ENCODE assay signal across 27 mouse cellular contexts in genomic region chr13:20406470-20407213, GRCm38 (mm10).
DNase-seq lines count a peak whose midpoint lies in the region; ATAC-seq and TF ChIP-seq lines count a peak whose summit lies in the region.
"Had no signal": no experiment of that assay in that cellular context is flagged by ENCODE, and none has a peak within 500 bp of the region (broad histone marks: within the 10 kb centered on the region; RNA-seq: fewer than 3 reads in every experiment).

No protein-coding gene starts in this region.

- H3K9ac ChIP-seq in forebrain, embryonic 14.5 days (ENCODE audit: low read length), result no peak overlapping the region
- no peak overlapping the region for H3K9ac ChIP-seq in forebrain, embryonic 16.5 days (replicated peaks; ENCODE audit: low read depth, low read length)
- no peak overlapping the region for H3K9ac ChIP-seq in midbrain, embryonic 14.5 days (replicated peaks; ENCODE audit: low read length)
- no peak overlapping the region for H3K9ac ChIP-seq in midbrain, embryonic 16.5 days (ENCODE audit: low read depth, low read length)
- H3K9ac ChIP-seq in hindbrain, embryonic 16.5 days (ENCODE audit: low read depth, low read length), result no peak overlapping the region
- no peak overlapping the region for H3K9ac ChIP-seq in stomach, postnatal 0 days (ENCODE audit: low read length)
- H3K9ac ChIP-seq: embryonic facial prominence, embryonic 13.5 days; forebrain, embryonic 13.5 days; heart, embryonic 12.5 days; liver, postnatal 0 days had no signal

- TF ChIP-seq EP300 in stomach, postnatal 0 days (optimal IDR thresholded peaks at IDR 0.05), result no peak

- H3K4me1 ChIP-seq in forebrain, embryonic 14.5 days (ENCODE audit: control insufficient read depth, insufficient read depth, low read length), result peaks cover 3% of the 10 kb centered on the region; the same call in 1 of the 2 replicates
- peaks cover 14% of the 10 kb centered on the region for H3K4me1 ChIP-seq in forebrain, embryonic 16.5 days (replicated peaks; ENCODE audit: control insufficient read depth, insufficient read depth, low read length)
- H3K4me1 ChIP-seq in midbrain, embryonic 14.5 days (ENCODE audit: control insufficient read depth, insufficient read depth, low read length), result peaks cover 24% of the 10 kb centered on the region
- peaks cover 3% of the 10 kb centered on the region; the same call in 1 of the 2 replicates for H3K4me1 ChIP-seq in midbrain, embryonic 16.5 days (ENCODE audit: control insufficient read depth, insufficient read depth, low read length)
- 0 out of 2 replicates have a peak, but pooled peaks cover 3% of the 10 kb centered on the region for H3K4me1 ChIP-seq in hindbrain, embryonic 16.5 days (ENCODE audit: control insufficient read depth, insufficient read depth, low read depth, low read length)
- no peaks in the 10 kb centered on the region for H3K4me1 ChIP-seq in stomach, postnatal 0 days (replicated peaks; ENCODE audit: control insufficient read depth, insufficient read depth)
- H3K4me1 ChIP-seq: embryonic facial prominence, embryonic 13.5 days; heart, embryonic 12.5 days; limb, embryonic 10.5 days; midbrain, embryonic 10.5 days had no signal

- TF ChIP-seq CTCF in stomach, postnatal 0 days (IDR thresholded peaks at IDR 0.05; ENCODE audit: low read depth), result no peak

- DNase-seq in forebrain, embryonic 14.5 days (ENCODE audit: low spot score), result peak; percentile 1
- DNase-seq in midbrain, embryonic 14.5 days, result peak; percentile 41
- DNase-seq in stomach, postnatal 0 days (ENCODE audit: low spot score), result no peak
- DNase-seq in left cerebral cortex, adult 11 months (ENCODE audit: low spot score), result no peak
- no peak for DNase-seq in urinary bladder, postnatal 4 days (ENCODE audit: low spot score in 2 of 2)
- DNase-seq: adrenal gland, postnatal 36 days; cerebellum, adult 11 months; cerebellum, postnatal 10 days; gastrocnemius, postnatal 14 days; heart, adult 18-20 months; heart, postnatal 10 days; kidney, adult 2 months; liver; liver, postnatal 0 days had no signal

- no peaks in the 10 kb centered on the region for H3K27me3 ChIP-seq in forebrain, embryonic 14.5 days (replicated peaks; ENCODE audit: control insufficient read depth, insufficient read depth, low read length)
- no peaks in the 10 kb centered on the region for H3K27me3 ChIP-seq in forebrain, embryonic 16.5 days (replicated peaks; ENCODE audit: control insufficient read depth, insufficient read depth, low read length)
- H3K27me3 ChIP-seq in midbrain, embryonic 14.5 days (ENCODE audit: control insufficient read depth, insufficient read depth, low read length), result no peaks in the 10 kb centered on the region
- H3K27me3 ChIP-seq in midbrain, embryonic 16.5 days (ENCODE audit: control insufficient read depth, insufficient read depth, low read depth, low read length), result no peaks in the 10 kb centered on the region
- H3K27me3 ChIP-seq in hindbrain, embryonic 16.5 days (replicated peaks; ENCODE audit: control insufficient read depth, insufficient read depth, low read length), result no peaks in the 10 kb centered on the region
- no peaks in the 10 kb centered on the region for H3K27me3 ChIP-seq in stomach, postnatal 0 days (ENCODE audit: control insufficient read depth, insufficient read depth, low read length)
- H3K27me3 ChIP-seq: embryonic facial prominence, embryonic 13.5 days; forebrain, embryonic 13.5 days; heart, embryonic 12.5 days had no signal

- H3K27ac ChIP-seq in forebrain, embryonic 14.5 days (ENCODE audit: low read depth, low read length), result no peak overlapping the region
- no peak overlapping the region for H3K27ac ChIP-seq in forebrain, embryonic 16.5 days (ENCODE audit: low read length)
- no peak overlapping the region for H3K27ac ChIP-seq in midbrain, embryonic 14.5 days (replicated peaks; ENCODE audit: low read depth, low read length)
- no peak overlapping the region for H3K27ac ChIP-seq in midbrain, embryonic 16.5 days (ENCODE audit: low read length)
- H3K27ac ChIP-seq in hindbrain, embryonic 16.5 days (ENCODE audit: low read depth, low read length), result no peak overlapping the region
- H3K27ac ChIP-seq in stomach, postnatal 0 days (replicated peaks), result no peak overlapping the region
- H3K27ac ChIP-seq: embryonic facial prominence, embryonic 13.5 days; forebrain, embryonic 13.5 days; kidney, postnatal 0 days; limb, embryonic 10.5 days; macrophage; midbrain, embryonic 10.5 days had no signal

- no peak for ATAC-seq in forebrain, embryonic 14.5 days
- ATAC-seq in forebrain, embryonic 16.5 days, result no peak
- peak; percentile 46 for ATAC-seq in midbrain, embryonic 14.5 days (ENCODE audit: low FRiP score, low TSS enrichment)
- no peak for ATAC-seq in midbrain, embryonic 16.5 days
- peak; percentile 67 for ATAC-seq in hindbrain, embryonic 16.5 days
- ATAC-seq in stomach, postnatal 0 days (ENCODE audit: low FRiP score, low TSS enrichment), result peak; percentile 73
- ATAC-seq: CD4-positive, CD25-positive, alpha-beta regulatory T cell, adult 4 months; forebrain, embryonic 13.5 days; lung, postnatal 0 days; Patski had no signal

- 60% methylated on average over 11 of the region's 11 CpGs for WGBS in forebrain, embryonic 14.5 days
- 67% methylated on average over 11 of the region's 11 CpGs for WGBS in forebrain, embryonic 16.5 days
- WGBS in midbrain, embryonic 14.5 days, result 63% methylated on average over 11 of the region's 11 CpGs
- WGBS in midbrain, embryonic 16.5 days, result 65% methylated on average over 11 of the region's 11 CpGs
- WGBS in hindbrain, embryonic 16.5 days, result 66% methylated on average over 11 of the region's 11 CpGs
- WGBS in stomach, postnatal 0 days, result 81% methylated on average over 11 of the region's 11 CpGs

- no peaks in the 10 kb centered on the region for H3K36me3 ChIP-seq in forebrain, embryonic 14.5 days (ENCODE audit: control insufficient read depth, insufficient read depth, low read length)
- H3K36me3 ChIP-seq in forebrain, embryonic 16.5 days (ENCODE audit: control insufficient read depth, insufficient read depth), result no peaks in the 10 kb centered on the region
- H3K36me3 ChIP-seq in midbrain, embryonic 14.5 days (ENCODE audit: control insufficient read depth, insufficient read depth, low read length), result no peaks in the 10 kb centered on the region
- no peaks in the 10 kb centered on the region for H3K36me3 ChIP-seq in midbrain, embryonic 16.5 days (ENCODE audit: control insufficient read depth, insufficient read depth, low read length)
- H3K36me3 ChIP-seq in hindbrain, embryonic 16.5 days (ENCODE audit: control insufficient read depth, insufficient read depth, low read length), result no peaks in the 10 kb centered on the region
- H3K36me3 ChIP-seq in stomach, postnatal 0 days (ENCODE audit: control insufficient read depth, insufficient read depth, low read length), result no peaks in the 10 kb centered on the region
- H3K36me3 ChIP-seq: embryonic facial prominence, embryonic 13.5 days; heart, embryonic 12.5 days; limb, embryonic 10.5 days; midbrain, embryonic 10.5 days had no signal

- H3K4me2 ChIP-seq in forebrain, embryonic 14.5 days (ENCODE audit: low read length), result no peak overlapping the region
- H3K4me2 ChIP-seq in forebrain, embryonic 16.5 days (ENCODE audit: low read length), result no peak overlapping the region
- no peak overlapping the region for H3K4me2 ChIP-seq in midbrain, embryonic 14.5 days (ENCODE audit: low read length)
- H3K4me2 ChIP-seq in midbrain, embryonic 16.5 days (ENCODE audit: low read length), result no peak overlapping the region
- H3K4me2 ChIP-seq in hindbrain, embryonic 16.5 days (ENCODE audit: low read length), result no peak overlapping the region
- H3K4me2 ChIP-seq in stomach, postnatal 0 days (replicated peaks; ENCODE audit: low read depth), result no peak overlapping the region
- H3K4me2 ChIP-seq: embryonic facial prominence, embryonic 13.5 days; forebrain, embryonic 13.5 days; heart, embryonic 12.5 days had no signal

- H3K9me3 ChIP-seq in forebrain, embryonic 14.5 days (replicated peaks; ENCODE audit: control insufficient read depth, low read length), result no peaks in the 10 kb centered on the region
- no peaks in the 10 kb centered on the region for H3K9me3 ChIP-seq in forebrain, embryonic 16.5 days (ENCODE audit: control insufficient read depth, low read length)
- no peaks in the 10 kb centered on the region for H3K9me3 ChIP-seq in midbrain, embryonic 14.5 days (ENCODE audit: control insufficient read depth, low read length)
- H3K9me3 ChIP-seq in midbrain, embryonic 16.5 days (replicated peaks; ENCODE audit: control insufficient read depth, low read length, poor library complexity, severe bottlenecking), result no peaks in the 10 kb centered on the region
- no peaks in the 10 kb centered on the region for H3K9me3 ChIP-seq in hindbrain, embryonic 16.5 days (ENCODE audit: control insufficient read depth, low read length)
- no peaks in the 10 kb centered on the region for H3K9me3 ChIP-seq in stomach, postnatal 0 days (ENCODE audit: control insufficient read depth, low read length)
- H3K9me3 ChIP-seq: embryonic facial prominence, embryonic 13.5 days; forebrain, embryonic 13.5 days; heart, embryonic 12.5 days; limb, embryonic 10.5 days; midbrain, embryonic 10.5 days had no signal

- no peak overlapping the region for H3K4me3 ChIP-seq in forebrain, embryonic 14.5 days (ENCODE audit: low read depth, low read length)
- no peak overlapping the region for H3K4me3 ChIP-seq in forebrain, embryonic 16.5 days (replicated peaks; ENCODE audit: low read length)
- H3K4me3 ChIP-seq in midbrain, embryonic 14.5 days (replicated peaks; ENCODE audit: low read depth, low read length), result no peak overlapping the region
- no peak overlapping the region for H3K4me3 ChIP-seq in midbrain, embryonic 16.5 days (ENCODE audit: low read depth, low read length)
- no peak overlapping the region for H3K4me3 ChIP-seq in hindbrain, embryonic 16.5 days (ENCODE audit: low read length)
- no peak overlapping the region for H3K4me3 ChIP-seq in stomach, postnatal 0 days (ENCODE audit: low read depth, low read length)
- H3K4me3 ChIP-seq: embryonic facial prominence, embryonic 13.5 days; forebrain, embryonic 13.5 days; heart, embryonic 12.5 days; limb, embryonic 10.5 days; midbrain, embryonic 10.5 days had no signal

Comparison
In these comparisons a context has a peak if more than half of its experiments do, and no peak if none do; other contexts are left out.
1. ATAC-seq: peak in midbrain, embryonic 14.5 days (single experiment), hindbrain, embryonic 16.5 days (single experiment) and stomach, postnatal 0 days (single experiment); none in forebrain, embryonic 14.5 days (single experiment), forebrain, embryonic 16.5 days (single experiment) and midbrain, embryonic 16.5 days (single experiment).
2. DNase-seq: peak in forebrain, embryonic 14.5 days (single experiment) and midbrain, embryonic 14.5 days (single experiment); none in stomach, postnatal 0 days (single experiment), left cerebral cortex, adult 11 months (single experiment) and urinary bladder, postnatal 4 days (0 of 2).